Mouse (Mus musculus) 3134 (cell line): ENCODE data around the gene Ccpg1os.
A peak's percentile ranks its signal among the peaks of the same experiment; 100 is the strongest.

Experiments used
- DNase-seq: peaks from one replicate; pipeline ENCODE4 v3.0.0-alpha.2; 2011; ENCODE audit warnings: low spot score; ENCODE audit not compliant: insufficient read length; ENCODE audit errors: extremely low read depth

Ccpg1os gene

DNA sequence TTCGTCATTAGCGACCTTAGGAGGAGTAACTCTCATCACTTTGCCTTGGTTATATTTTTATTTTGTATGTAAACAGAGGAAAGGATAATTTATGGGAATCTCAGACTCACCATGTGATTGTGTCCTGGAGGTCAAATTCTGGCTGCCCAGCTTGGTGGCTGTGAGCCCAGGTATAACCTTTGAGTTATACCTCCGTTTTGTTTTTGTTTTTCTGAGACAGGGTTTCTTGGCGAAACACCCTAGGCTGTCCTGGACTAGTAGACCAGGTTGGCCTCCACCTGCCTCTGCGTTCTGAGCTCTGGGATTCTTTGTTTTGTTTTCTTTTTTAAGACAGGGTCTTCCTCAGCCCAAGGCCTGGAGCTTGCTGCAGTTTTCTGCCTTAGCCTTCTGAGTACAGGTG, 3.5 kb upstream of the Ccpg1os start:
- DNase-seq = no peak

DNA sequence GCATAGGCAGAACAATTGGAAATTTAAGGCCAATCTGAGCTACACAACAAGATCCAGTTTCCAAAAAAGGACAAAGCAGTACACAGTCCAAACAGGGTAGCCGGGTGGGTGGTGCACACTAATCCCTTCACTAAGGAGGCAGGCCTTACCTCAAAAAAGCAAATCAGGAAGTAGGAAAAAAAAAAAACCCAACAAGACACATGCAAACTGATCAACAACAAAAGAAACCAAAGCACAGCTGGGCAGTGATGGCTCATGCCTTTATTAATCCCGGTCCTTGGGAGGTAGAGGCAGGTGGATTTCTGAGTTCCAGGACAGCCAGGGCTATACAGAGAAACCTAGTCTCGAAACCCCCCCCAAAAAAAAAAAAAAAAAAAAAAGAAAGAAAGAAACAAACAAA, 2.5 kb upstream of the Ccpg1os start:
- no peak for DNase-seq

GRCm38 (mm10) chr9:72983066-72983465, 2.1 kb downstream of the Ccpg1os start:
- DNase-seq = no peak

DNA sequence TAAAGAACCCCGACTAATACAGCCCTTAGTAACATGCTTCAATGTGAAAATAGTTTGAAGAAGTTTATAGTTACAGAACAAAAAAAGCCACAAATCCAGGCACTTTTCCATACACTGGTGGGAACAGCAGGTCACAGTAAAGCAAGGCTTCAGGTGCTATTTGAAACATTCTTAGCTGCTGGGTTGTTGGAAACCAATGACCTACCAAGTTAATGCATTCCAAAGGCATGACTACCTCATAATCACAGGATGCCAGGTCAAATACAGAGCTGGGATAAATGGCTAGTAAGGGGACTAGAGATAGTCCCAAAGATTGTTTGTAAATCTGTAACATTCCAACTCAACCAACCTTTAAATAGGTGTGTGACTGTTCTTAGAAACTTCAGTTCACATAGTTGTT, 9.9 kb downstream of the Ccpg1os start:
- DNase-seq = no peak

DNA sequence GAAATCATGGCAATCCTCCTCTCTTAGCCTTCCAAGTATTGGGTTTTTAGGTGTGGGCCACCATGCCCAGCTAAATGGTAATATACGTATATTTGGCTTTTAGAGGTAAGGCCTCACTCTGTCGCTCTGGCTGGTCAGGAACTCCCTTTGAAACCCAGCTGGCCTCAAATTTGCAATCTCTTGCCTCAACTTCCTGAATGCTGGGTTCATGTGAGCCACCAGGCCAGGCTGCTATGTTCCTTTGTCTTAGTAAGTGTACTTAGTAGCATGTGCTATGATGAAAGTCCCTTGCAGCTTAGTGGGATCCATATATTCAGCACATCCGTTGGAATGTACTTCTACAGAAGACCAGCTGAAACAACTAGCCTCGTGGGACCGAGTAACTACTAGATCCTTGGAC, 10.4 kb downstream of the Ccpg1os start:
- no peak for DNase-seq

DNA sequence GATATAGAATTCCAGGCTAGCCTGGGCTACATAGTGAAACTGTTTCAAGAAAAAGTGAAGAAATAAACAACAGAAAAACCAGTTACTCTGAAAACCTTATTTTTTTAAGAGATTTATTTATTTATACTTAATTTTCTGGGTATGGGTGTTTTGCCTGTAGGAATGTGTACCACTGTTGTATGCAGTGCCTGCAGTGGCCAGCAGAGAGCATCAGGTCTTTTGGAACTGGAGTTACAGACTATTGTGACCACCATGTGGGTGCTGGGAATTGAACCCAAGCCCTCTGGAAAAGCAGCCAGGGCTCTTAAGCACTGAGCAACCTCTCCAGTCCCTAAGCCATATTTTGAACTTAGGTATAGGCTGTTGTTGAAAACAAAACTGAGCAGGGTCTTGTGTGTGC, 12.2 kb downstream of the Ccpg1os start:
- DNase-seq = no peak

DNA sequence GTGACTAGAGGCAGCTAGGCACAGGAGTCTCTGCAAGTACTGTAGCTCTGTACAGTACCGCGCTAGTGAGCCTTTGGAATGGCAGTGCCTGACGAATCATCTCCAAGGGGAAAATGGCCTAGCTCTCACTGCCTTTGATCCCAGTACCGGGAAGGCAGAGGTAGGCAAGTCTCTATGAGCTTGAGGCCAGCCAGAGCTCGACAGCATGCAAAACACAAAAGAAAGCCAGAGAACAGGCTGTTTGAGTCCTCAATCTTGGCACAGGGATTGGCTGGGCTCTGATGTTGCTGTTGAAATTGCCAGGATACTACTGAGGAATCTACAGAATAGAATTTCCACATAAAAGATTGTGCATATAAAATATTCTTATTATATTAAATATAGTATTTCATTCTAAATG, 12.7 kb downstream of the Ccpg1os start:
- DNase-seq = no peak

GRCm38 (mm10) chr9:72969874-72970273, 15.3 kb downstream of the Ccpg1os start:
- DNase-seq = no peak

DNA sequence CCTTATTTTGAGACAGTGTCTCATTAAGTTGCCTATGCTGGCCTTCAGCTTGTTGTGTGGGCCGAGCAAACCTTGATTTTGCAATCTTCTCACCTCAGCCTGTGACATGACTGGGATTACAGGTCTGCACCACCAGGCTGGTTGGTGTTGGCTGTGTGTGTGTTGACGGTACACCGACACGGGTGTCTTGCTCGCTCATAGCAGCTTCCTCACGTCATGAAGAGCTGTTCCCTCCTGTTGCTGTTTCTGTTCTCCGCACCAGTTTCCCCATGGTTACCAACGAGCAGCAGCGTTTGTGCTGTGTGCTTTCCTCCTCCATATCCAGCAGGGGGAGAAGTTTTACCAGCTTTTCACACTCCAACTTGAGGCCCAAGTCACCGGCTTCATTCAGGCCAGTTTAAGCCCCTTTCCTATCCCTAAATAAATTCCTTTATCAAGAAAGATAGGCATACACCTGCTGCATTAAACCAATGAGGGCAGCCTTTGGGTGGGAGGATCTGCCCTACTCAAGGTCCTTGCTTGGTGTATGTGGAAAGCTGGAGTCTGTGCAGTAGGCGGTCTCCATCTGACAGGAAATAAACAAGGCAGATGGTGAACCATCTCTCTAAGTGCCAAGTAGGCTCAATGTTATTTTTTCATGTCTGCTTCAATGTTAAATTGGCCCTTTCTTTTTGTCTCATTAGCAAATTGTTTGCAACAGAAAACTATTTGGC, 16.7 kb downstream of the Ccpg1os start:
- DNase-seq = peak; percentile 34

GRCm38 (mm10) chr9:72961959-72962358, 23.2 kb downstream of the Ccpg1os start:
- DNase-seq = no peak

DNA sequence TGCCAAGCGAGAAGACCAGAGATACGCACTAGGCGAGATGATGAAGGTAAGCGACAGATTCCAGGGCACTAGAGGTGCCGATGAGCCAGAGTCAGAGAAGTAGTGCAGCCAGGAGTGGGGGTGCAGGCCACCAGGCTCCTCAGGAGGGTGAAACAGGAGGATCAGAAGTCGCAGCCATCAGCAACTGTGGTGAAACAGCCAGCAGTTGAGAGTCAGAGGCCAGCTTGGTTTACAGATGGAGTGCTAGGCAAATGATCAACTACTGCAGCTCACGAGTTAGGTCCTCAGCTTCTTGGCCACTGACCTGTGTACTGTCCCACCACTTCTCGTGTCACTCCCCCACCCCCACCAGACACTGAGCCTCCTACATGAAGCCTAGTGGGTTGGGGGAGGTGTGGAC, 23.8 kb downstream of the Ccpg1os start:
- no peak for DNase-seq

GRCm38 (mm10) chr9:72958521-72959450, 26.4 kb downstream of the Ccpg1os start, which contains the start of the genes Dyx1c1 and Gm44503:
Gene Dyx1c1 (plus strand): TSS chr9:72958785.
Gene Gm44503 (plus strand): TSS chr9:72958852.
- DNase-seq = no peak

GRCm38 (mm10) chr9:72955546-72955945, 29.6 kb downstream of the Ccpg1os start:
- DNase-seq = no peak

- DNase-seq = no peak
These were observed 30.4 kb downstream of the Ccpg1os start for GRCm38 (mm10) chr9:72954746-72955145.

DNA sequence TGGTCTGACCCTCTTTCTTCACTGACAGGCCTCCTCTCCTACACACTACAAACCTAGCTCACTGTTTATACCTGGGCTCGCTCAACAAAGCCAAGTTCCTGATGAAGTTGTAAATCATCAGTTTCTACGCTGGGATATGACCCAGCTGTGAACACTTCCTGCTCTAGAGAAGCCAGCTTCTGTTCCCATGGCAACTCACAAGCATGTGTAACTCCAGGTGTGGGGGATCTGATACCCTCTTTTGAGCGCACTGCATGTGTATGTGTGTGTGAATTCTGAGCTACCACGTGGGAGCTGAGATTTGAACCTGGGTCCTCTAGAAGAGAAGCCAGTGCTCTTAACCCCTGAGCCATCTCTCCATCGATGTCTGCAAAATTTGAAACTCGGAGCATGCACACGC, 35.6 kb downstream of the Ccpg1os start:
- no peak for DNase-seq

DNA sequence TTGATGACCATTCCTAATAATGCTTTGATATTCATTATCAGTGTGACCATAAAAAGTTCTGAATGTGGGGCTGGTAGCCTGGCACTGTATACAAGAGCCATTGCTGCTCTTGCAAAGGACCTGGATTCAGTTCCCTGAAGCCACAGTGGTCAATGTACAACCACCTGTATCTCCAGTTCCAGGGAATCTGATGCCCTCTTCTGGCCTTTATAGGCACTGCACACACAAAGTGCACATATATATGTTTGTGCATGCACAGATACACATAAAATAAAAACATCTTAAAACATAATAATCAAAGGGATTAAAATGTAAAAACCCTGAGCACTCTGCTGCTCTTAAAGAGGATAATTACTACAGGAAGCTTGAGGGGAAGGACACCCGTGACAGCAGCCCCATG, 38.2 kb downstream of the Ccpg1os start:
- DNase-seq = no peak

DNA sequence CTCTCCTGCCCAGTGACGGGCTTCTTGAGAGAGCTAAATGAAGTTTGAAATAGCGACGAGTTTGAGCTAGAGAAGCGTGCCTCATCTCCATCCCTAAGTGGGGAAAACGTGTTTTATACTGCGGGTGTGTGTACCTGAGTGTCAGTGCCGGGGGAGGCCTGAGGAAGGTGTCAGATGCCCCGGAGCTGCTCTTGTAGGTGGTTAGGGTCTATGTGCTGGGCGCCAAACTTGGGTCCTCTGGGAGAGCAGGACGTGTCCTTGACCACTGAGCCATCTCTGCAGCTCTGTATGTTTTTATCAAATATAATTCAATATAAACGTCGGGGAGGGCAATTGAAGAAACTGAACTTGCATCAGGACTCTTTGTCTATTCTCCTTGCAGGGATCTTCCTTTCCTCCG, 40.9 kb downstream of the Ccpg1os start:
- no peak for DNase-seq

- DNase-seq = no peak
These were observed 41.8 kb downstream of the Ccpg1os start for GRCm38 (mm10) chr9:72943424-72943823.

DNA sequence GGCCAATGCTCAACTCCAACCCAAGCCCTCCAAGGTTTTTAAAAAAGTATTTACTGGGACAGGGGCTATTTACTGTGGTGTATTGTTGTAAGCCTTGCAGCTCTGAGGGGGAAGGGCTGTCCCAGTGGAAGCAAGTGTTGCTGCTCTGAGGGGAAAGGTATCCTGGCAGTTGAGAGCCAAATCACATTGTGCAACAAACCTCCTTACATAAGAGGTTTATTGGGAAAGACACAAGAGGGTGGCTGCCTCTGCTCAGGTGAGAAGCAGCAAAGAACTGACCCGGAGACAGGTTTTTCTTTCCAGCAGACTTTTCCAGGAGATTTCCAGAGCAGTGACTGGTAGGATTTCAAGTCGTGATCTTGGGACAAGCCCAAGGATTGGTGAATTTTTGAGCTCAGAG, 48.9 kb downstream of the Ccpg1os start:
- DNase-seq = no peak

DNA sequence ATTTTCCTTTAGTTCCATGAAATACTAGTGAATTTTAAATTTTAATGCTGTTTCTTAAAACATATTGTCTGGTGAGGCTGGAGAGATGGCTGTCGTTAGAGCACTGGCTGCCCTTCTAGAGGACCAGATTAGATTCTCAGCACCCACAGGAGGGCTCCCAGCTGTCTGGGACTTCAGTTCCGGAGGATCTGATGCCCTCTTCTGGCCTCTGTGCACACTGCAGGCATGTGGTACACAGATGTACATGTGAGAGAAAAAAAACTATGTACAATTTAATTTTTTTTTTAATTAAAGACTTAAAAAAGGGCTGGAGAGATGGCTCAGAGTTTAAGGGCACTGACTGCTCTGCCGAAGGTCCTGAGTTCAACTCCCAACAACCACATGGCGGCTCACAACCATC, 49.9 kb downstream of the Ccpg1os start:
- no peak for DNase-seq

GRCm38 (mm10) chr9:72931166-72931790, 53.9 kb downstream of the Ccpg1os start:
- no peak for DNase-seq
